Mouse (Mus musculus) embryonic facial prominence, embryonic 12.5 days (tissue): ENCODE measurements around the gene Ctbs. TPM values are rescaled to one million over a fixed set of nuclear protein-coding genes. Genes with fewer than 3 reads are reported as not detected.

Experiments
- ATAC-seq: fragments of 200-750 bp; cut with Nextera tagmentation; 2 replicates; pipeline ENCODE4 v1.8.0; 2017; ENCODE audit not compliant: insufficient number of reproducible peaks, insufficient read depth, low FRiP score, low TSS enrichment
- H3K27ac ChIP-seq: fragments of 300-500 bp; sonication (generic); 2 replicates; pipeline ENCODE4 v1.5.1; 2016; ENCODE audit warnings: mild to moderate bottlenecking
- H3K27me3 ChIP-seq: fragments of 300-500 bp; sonication (generic); 2 replicates; pipeline ENCODE4 v1.6.1; 2016; ENCODE audit warnings: mild to moderate bottlenecking, moderate library complexity
- H3K36me3 ChIP-seq: fragments of 300-500 bp; sonication (generic); 2 replicates; pipeline ENCODE4 v1.6.1; 2016; ENCODE audit warnings: mild to moderate bottlenecking
- H3K4me1 ChIP-seq: fragments of 300-500 bp; sonication (generic); 2 replicates; pipeline ENCODE4 v1.6.1; 2016
- H3K4me2 ChIP-seq: fragments of 300-500 bp; sonication (generic); replicated peaks from 2 replicates; pipeline ENCODE4 v1.6.1; 2016; ENCODE audit warnings: mild to moderate bottlenecking, moderate library complexity
- H3K4me3 ChIP-seq: fragments of 300-500 bp; sonication (generic); 2 replicates; pipeline ENCODE4 v1.5.1; 2016; ENCODE audit warnings: mild to moderate bottlenecking
- H3K9ac ChIP-seq: fragments of 300-500 bp; sonication (generic); 2 replicates; pipeline ENCODE4 v1.6.1; 2016; ENCODE audit warnings: mild to moderate bottlenecking, moderate library complexity
- H3K9me3 ChIP-seq: fragments of 300-500 bp; sonication (generic); 2 replicates; pipeline ENCODE4 v1.6.1; 2016; ENCODE audit warnings: mild to moderate bottlenecking, moderate library complexity
- WGBS: fragments of 180-500 bp; shearing (Covaris S2); methylation state at CpG from one replicate; pipeline ENCODE4 v1.1.7; 2016; 5-methylcytosine and 5-hydroxymethylcytosine counted together
- polyA plus RNA-seq: library from polyadenylated mRNA; unstranded; fragments of >200 nt; fragmentation: Nextera tagmentation; extraction: Ambion mirVana; gene quantifications from 2 replicates; pipeline ENCODE4 v1.2.1, GENCODE M21; 2016

Ctbs gene
- polyA plus RNA-seq, 1 experiment from 2014 or later = 10.6 TPM

GRCm38 (mm10) chr3:146433681-146434350 lies 15.8 kb upstream of the Ctbs start:
- no peak overlapping the region for H3K4me2 ChIP-seq
- H3K27ac ChIP-seq = no peak overlapping the region
- ATAC-seq = no peak
- H3K36me3 ChIP-seq = peaks cover 60% of the 10 kb centered on the region
- no peaks in the 10 kb centered on the region for H3K9me3 ChIP-seq
- no peak overlapping the region for H3K9ac ChIP-seq
- WGBS = 90% methylated on average over 14 of the region's 14 CpGs
- no peak overlapping the region for H3K4me3 ChIP-seq
- H3K4me1 ChIP-seq = no peaks in the 10 kb centered on the region
- no peaks in the 10 kb centered on the region for H3K27me3 ChIP-seq

GRCm38 (mm10) chr3:146434686-146435085 lies 14.9 kb upstream of the Ctbs start:
- H3K4me3 ChIP-seq = no peak overlapping the region
- H3K4me2 ChIP-seq = no peak overlapping the region
- WGBS = 91% methylated on average over 8 of the region's 8 CpGs
- H3K9ac ChIP-seq = no peak overlapping the region
- no peaks in the 10 kb centered on the region for H3K4me1 ChIP-seq
- no peak for ATAC-seq
- H3K27ac ChIP-seq = no peak overlapping the region
- H3K9me3 ChIP-seq = no peaks in the 10 kb centered on the region
- H3K27me3 ChIP-seq = no peaks in the 10 kb centered on the region
- H3K36me3 ChIP-seq = peaks cover 61% of the 10 kb centered on the region

- H3K27me3 ChIP-seq = no peaks in the 10 kb centered on the region
- H3K36me3 ChIP-seq = peaks cover 59% of the 10 kb centered on the region
- H3K4me1 ChIP-seq = no peaks in the 10 kb centered on the region
- H3K27ac ChIP-seq = no peak overlapping the region
- no peak overlapping the region for H3K4me3 ChIP-seq
- no peak for ATAC-seq
- 93% methylated on average over 11 of the region's 11 CpGs for WGBS
- H3K4me2 ChIP-seq = no peak overlapping the region
- no peaks in the 10 kb centered on the region for H3K9me3 ChIP-seq
- H3K9ac ChIP-seq = no peak overlapping the region
These were observed 14.1 kb upstream of the Ctbs start for GRCm38 (mm10) chr3:146435533-146435932.

- H3K36me3 ChIP-seq = peaks cover 53% of the 10 kb centered on the region
- no peak overlapping the region for H3K27ac ChIP-seq
- 93% methylated on average over 8 of the region's 8 CpGs for WGBS
- H3K27me3 ChIP-seq = no peaks in the 10 kb centered on the region
- no peak overlapping the region for H3K9ac ChIP-seq
- H3K4me3 ChIP-seq = no peak overlapping the region
- no peaks in the 10 kb centered on the region for H3K9me3 ChIP-seq
- ATAC-seq = no peak
- H3K4me2 ChIP-seq = no peak overlapping the region
- no peaks in the 10 kb centered on the region for H3K4me1 ChIP-seq
These were observed 13.5 kb upstream of the Ctbs start for GRCm38 (mm10) chr3:146436114-146436513.

GRCm38 (mm10) chr3:146440011-146440410 lies 9.6 kb upstream of the Ctbs start:
- Histone ChIP-seq H3K9ac (no peak overlapping the region), H3K4me2 (no peak overlapping the region), H3K27me3 (no peaks in the 10 kb centered on the region), H3K9me3 (no peaks in the 10 kb centered on the region), H3K4me1 (no peaks in the 10 kb centered on the region), H3K36me3 (peaks cover 33% of the 10 kb centered on the region), H3K27ac (peak overlapping the region; percentile 37; the same call in 1 of the 2 replicates), H3K4me3 (no peak overlapping the region)
- no peak for ATAC-seq
- WGBS = 84% methylated on average over 12 of the region's 12 CpGs

- peaks cover 33% of the 10 kb centered on the region for H3K36me3 ChIP-seq
- H3K4me2 ChIP-seq = no peak overlapping the region
- no peaks in the 10 kb centered on the region for H3K4me1 ChIP-seq
- no peaks in the 10 kb centered on the region for H3K9me3 ChIP-seq
- WGBS = 70% methylated on average over 7 of the region's 7 CpGs
- no peak for ATAC-seq
- H3K27me3 ChIP-seq = no peaks in the 10 kb centered on the region
- H3K4me3 ChIP-seq = no peak overlapping the region
- H3K27ac ChIP-seq = peak overlapping the region; percentile 37; the same call in 1 of the 2 replicates
- no peak overlapping the region for H3K9ac ChIP-seq
These were observed 9.2 kb upstream of the Ctbs start for GRCm38 (mm10) chr3:146440422-146440821.

GRCm38 (mm10) chr3:146442484-146442883 lies 7.1 kb upstream of the Ctbs start:
- Histone ChIP-seq H3K4me3 (no peak overlapping the region), H3K27me3 (no peaks in the 10 kb centered on the region), H3K27ac (no peak overlapping the region), H3K36me3 (peaks cover 17% of the 10 kb centered on the region; the same call in 1 of the 2 replicates), H3K4me1 (no peaks in the 10 kb centered on the region), H3K4me2 (no peak overlapping the region), H3K9ac (no peak overlapping the region), H3K9me3 (no peaks in the 10 kb centered on the region)
- no peak for ATAC-seq
- WGBS = 88% methylated on average over 7 of the region's 7 CpGs

GRCm38 (mm10) chr3:146442936-146443335 lies 6.7 kb upstream of the Ctbs start:
- Histone ChIP-seq H3K9me3 (no peaks in the 10 kb centered on the region), H3K4me2 (no peak overlapping the region), H3K36me3 (0 out of 2 replicates have a peak, but pooled peaks cover 15% of the 10 kb centered on the region), H3K27me3 (no peaks in the 10 kb centered on the region), H3K9ac (no peak overlapping the region), H3K4me3 (no peak overlapping the region), H3K4me1 (no peaks in the 10 kb centered on the region), H3K27ac (no peak overlapping the region)
- WGBS = 86% methylated on average over 8 of the region's 8 CpGs
- no peak for ATAC-seq

GRCm38 (mm10) chr3:146443380-146443779 lies 6.2 kb upstream of the Ctbs start:
- no peak overlapping the region for H3K4me2 ChIP-seq
- no peaks in the 10 kb centered on the region for H3K9me3 ChIP-seq
- WGBS = 93% methylated on average over 7 of the region's 7 CpGs
- H3K4me3 ChIP-seq = no peak overlapping the region
- H3K27me3 ChIP-seq = no peaks in the 10 kb centered on the region
- H3K4me1 ChIP-seq = no peaks in the 10 kb centered on the region
- no peak overlapping the region for H3K27ac ChIP-seq
- ATAC-seq = no peak
- H3K9ac ChIP-seq = no peak overlapping the region
- 0 out of 2 replicates have a peak, but pooled peaks cover 13% of the 10 kb centered on the region for H3K36me3 ChIP-seq

- Histone ChIP-seq H3K9me3 (no peaks in the 10 kb centered on the region), H3K27ac (no peak overlapping the region), H3K4me3 (no peak overlapping the region), H3K9ac (no peak overlapping the region), H3K27me3 (no peaks in the 10 kb centered on the region), H3K36me3 (0 out of 2 replicates have a peak, but pooled peaks cover 4% of the 10 kb centered on the region), H3K4me1 (no peaks in the 10 kb centered on the region), H3K4me2 (no peak overlapping the region)
- no peak for ATAC-seq
- WGBS = 86% methylated on average over 7 of the region's 7 CpGs
These were observed 4.7 kb upstream of the Ctbs start for GRCm38 (mm10) chr3:146444880-146445279.

GRCm38 (mm10) chr3:146447156-146447555 lies 2.4 kb upstream of the Ctbs start:
- no peaks in the 10 kb centered on the region for H3K9me3 ChIP-seq
- H3K27me3 ChIP-seq = no peaks in the 10 kb centered on the region
- 89% methylated on average over 5 of the region's 5 CpGs for WGBS

GRCm38 (mm10) chr3:146447598-146447997 lies 2.0 kb upstream of the Ctbs start:
- WGBS = 89% methylated on average over 3 of the region's 3 CpGs
- no peak for ATAC-seq
- H3K4me3 ChIP-seq = no peak overlapping the region

More at GRCm38 (mm10) chr3:146447156-146447555, 2.4 kb upstream of the Ctbs start:
- Histone ChIP-seq H3K9ac (no peak overlapping the region), H3K36me3 (0 out of 2 replicates have a peak, but pooled peaks cover 4% of the 10 kb centered on the region), H3K4me3 (no peak overlapping the region), H3K4me2 (no peak overlapping the region), H3K4me1 (no peaks in the 10 kb centered on the region), H3K27ac (no peak overlapping the region)
- no peak for ATAC-seq

More at GRCm38 (mm10) chr3:146447598-146447997, 2.0 kb upstream of the Ctbs start:
- no peaks in the 10 kb centered on the region for H3K4me1 ChIP-seq
- no peak overlapping the region for H3K9ac ChIP-seq
- H3K9me3 ChIP-seq = no peaks in the 10 kb centered on the region
- H3K27me3 ChIP-seq = no peaks in the 10 kb centered on the region
- H3K4me2 ChIP-seq = no peak overlapping the region
- H3K36me3 ChIP-seq = 0 out of 2 replicates have a peak, but pooled peaks cover 4% of the 10 kb centered on the region
- H3K27ac ChIP-seq = no peak overlapping the region
